Mouse (Mus musculus) forebrain, embryonic 13.5 days (tissue): Measurements from ENCODE around the gene Tacr3. TPM values are rescaled to one million over a fixed set of nuclear protein-coding genes. Genes with fewer than 3 reads are reported as not detected.
A peak's percentile ranks its signal among the peaks of the same experiment; 100 is the strongest.

ENCODE experiments used
- ATAC-seq: fragments of 200-750 bp; cut with Nextera tagmentation; 2 replicates; pipeline ENCODE4 v1.8.0; 2017
- H3K27ac ChIP-seq: fragments of 300-500 bp; sonication (generic); 2 replicates; pipeline ENCODE4 v1.5.1; 2015; ENCODE audit warnings: inconsistent platforms, mild to moderate bottlenecking, moderate library complexity
- H3K27me3 ChIP-seq: fragments of 300-500 bp; sonication (generic); 2 replicates; pipeline ENCODE4 v1.6.1; 2015; ENCODE audit warnings: mild to moderate bottlenecking, inconsistent platforms
- H3K36me3 ChIP-seq: fragments of 300-500 bp; sonication (generic); 2 replicates; pipeline ENCODE4 v1.6.1; 2015; ENCODE audit warnings: mild to moderate bottlenecking, inconsistent platforms; ENCODE audit not compliant: poor library complexity, severe bottlenecking
- H3K4me1 ChIP-seq: fragments of 300-500 bp; sonication (generic); 2 replicates; pipeline ENCODE4 v1.6.1; 2015; ENCODE audit warnings: inconsistent platforms
- H3K4me2 ChIP-seq: fragments of 300-500 bp; sonication (generic); 2 replicates; pipeline ENCODE4 v1.6.1; 2015; ENCODE audit warnings: inconsistent platforms, mild to moderate bottlenecking, moderate library complexity
- H3K4me3 ChIP-seq: fragments of 300-500 bp; sonication (generic); 2 replicates; pipeline ENCODE4 v1.5.1; 2015; ENCODE audit warnings: mild to moderate bottlenecking, inconsistent platforms
- H3K9ac ChIP-seq: fragments of 300-500 bp; sonication (generic); 2 replicates; pipeline ENCODE4 v1.6.1; 2015; ENCODE audit warnings: mild to moderate bottlenecking, inconsistent platforms
- H3K9me3 ChIP-seq: fragments of 300-500 bp; sonication (generic); replicated peaks from 2 replicates; pipeline ENCODE4 v1.6.1; 2016; ENCODE audit warnings: inconsistent platforms
- WGBS: fragments of 180-500 bp; shearing (Covaris S2); methylation state at CpG from one replicate; pipeline ENCODE4 v1.1.7; 2015; 5-methylcytosine and 5-hydroxymethylcytosine counted together
- polyA plus RNA-seq: library from polyadenylated mRNA; unstranded; fragments of >200 nt; fragmentation: Nextera tagmentation; extraction: Ambion mirVana; gene quantifications from 2 replicates; pipeline ENCODE4 v1.2.1, GENCODE M21; 2015

Tacr3 gene
- polyA plus RNA-seq, result 0.45 and 0.65 TPM in 2 replicates

GRCm38 (mm10) chr3:134828875-134829530 is at the start of gene Tacr3:
Gene Tacr3 (plus strand): TSS chr3:134829007.
- H3K27me3 ChIP-seq, result no peaks in the 10 kb centered on the region
- peak within 1 kb of the TSS; percentile 51 for H3K4me3 ChIP-seq
- H3K9me3 ChIP-seq, result no peaks in the 10 kb centered on the region
- no peaks in the 10 kb centered on the region for H3K36me3 ChIP-seq
- ATAC-seq, result peak; percentile 73
- H3K4me1 ChIP-seq, result peaks cover 10% of the 10 kb centered on the region
- peak within 1 kb of the TSS; percentile 90 for H3K4me2 ChIP-seq
- H3K9ac ChIP-seq, result peak within 1 kb of the TSS; percentile 60
- under 1% methylated on average over 36 of the region's 36 CpGs for WGBS
- no peak within 1 kb of the TSS for H3K27ac ChIP-seq

GRCm38 (mm10) chr3:134828492-134828874 is 324 bp upstream of the Tacr3 start:
- no peaks in the 10 kb centered on the region for H3K27me3 ChIP-seq
- 55% methylated on average over 6 of the region's 6 CpGs for WGBS
- H3K9me3 ChIP-seq, result no peaks in the 10 kb centered on the region
- peaks cover 10% of the 10 kb centered on the region for H3K4me1 ChIP-seq
- H3K4me3 ChIP-seq, result peak overlapping the region; percentile 51
- H3K4me2 ChIP-seq, result peak overlapping the region; percentile 90
- no peak overlapping the region for H3K27ac ChIP-seq
- ATAC-seq, result peak; percentile 5; the same call in 1 of the 2 replicates
- H3K36me3 ChIP-seq, result no peaks in the 10 kb centered on the region
- peak overlapping the region; percentile 60 for H3K9ac ChIP-seq

GRCm38 (mm10) chr3:134829531-134829921 is 719 bp downstream of the Tacr3 start:
- Histone ChIP-seq H3K27ac (no peak overlapping the region), H3K4me1 (peaks cover 10% of the 10 kb centered on the region), H3K9me3 (no peaks in the 10 kb centered on the region), H3K4me2 (peak overlapping the region; percentile 90), H3K27me3 (no peaks in the 10 kb centered on the region), H3K36me3 (no peaks in the 10 kb centered on the region), H3K9ac (peak overlapping the region; percentile 60; the same call in 1 of the 2 replicates), H3K4me3 (peak overlapping the region; percentile 51)
- WGBS, result 9% methylated on average over 13 of the region's 13 CpGs
- peak; percentile 46 for ATAC-seq

GRCm38 (mm10) chr3:134851342-134851741 is 22.5 kb downstream of the Tacr3 start:
- H3K36me3 ChIP-seq, result no peaks in the 10 kb centered on the region
- H3K9ac ChIP-seq, result no peak overlapping the region
- WGBS, result 20% methylated on average over 4 of the region's 4 CpGs
- H3K4me1 ChIP-seq, result no peaks in the 10 kb centered on the region
- no peaks in the 10 kb centered on the region for H3K27me3 ChIP-seq
- no peak overlapping the region for H3K27ac ChIP-seq
- no peak overlapping the region for H3K4me3 ChIP-seq
- peak; percentile 67; the same call in 1 of the 2 replicates for ATAC-seq
- H3K9me3 ChIP-seq, result no peaks in the 10 kb centered on the region
- no peak overlapping the region for H3K4me2 ChIP-seq

GRCm38 (mm10) chr3:134877701-134878100 is 48.9 kb downstream of the Tacr3 start:
- Histone ChIP-seq H3K36me3 (no peaks in the 10 kb centered on the region), H3K4me2 (no peak overlapping the region), H3K4me1 (no peaks in the 10 kb centered on the region), H3K27me3 (no peaks in the 10 kb centered on the region), H3K9ac (no peak overlapping the region), H3K27ac (no peak overlapping the region), H3K9me3 (no peaks in the 10 kb centered on the region), H3K4me3 (no peak overlapping the region)
- ATAC-seq, result no peak
- WGBS, result 94% methylated on average over 1 of the region's 1 CpGs

GRCm38 (mm10) chr3:134895831-134896230 is 67.0 kb downstream of the Tacr3 start:
- no peaks in the 10 kb centered on the region for H3K9me3 ChIP-seq
- 80% methylated on average over 2 of the region's 2 CpGs for WGBS
- H3K4me2 ChIP-seq, result no peak overlapping the region
- H3K9ac ChIP-seq, result no peak overlapping the region
- no peaks in the 10 kb centered on the region for H3K36me3 ChIP-seq
- no peak overlapping the region for H3K27ac ChIP-seq
- no peak for ATAC-seq
- no peaks in the 10 kb centered on the region for H3K4me1 ChIP-seq
- no peak overlapping the region for H3K4me3 ChIP-seq
- H3K27me3 ChIP-seq, result no peaks in the 10 kb centered on the region

- H3K27ac ChIP-seq, result no peak overlapping the region
- no peak overlapping the region for H3K4me2 ChIP-seq
- WGBS, result 81% methylated on average over 3 of the region's 3 CpGs
- ATAC-seq, result no peak
- H3K4me1 ChIP-seq, result no peaks in the 10 kb centered on the region
- no peaks in the 10 kb centered on the region for H3K9me3 ChIP-seq
- H3K36me3 ChIP-seq, result no peaks in the 10 kb centered on the region
- no peaks in the 10 kb centered on the region for H3K27me3 ChIP-seq
- no peak overlapping the region for H3K9ac ChIP-seq
- H3K4me3 ChIP-seq, result no peak overlapping the region
Measured at GRCm38 (mm10) chr3:134908890-134909289, 80.1 kb downstream of the Tacr3 start.

GRCm38 (mm10) chr3:134934703-134935102 is 105.9 kb downstream of the Tacr3 start:
- no peaks in the 10 kb centered on the region for H3K9me3 ChIP-seq
- H3K27ac ChIP-seq, result no peak overlapping the region
- no peak overlapping the region for H3K4me3 ChIP-seq
- no peaks in the 10 kb centered on the region; the same call in 1 of the 2 replicates for H3K4me1 ChIP-seq
- H3K27me3 ChIP-seq, result no peaks in the 10 kb centered on the region
- no peak overlapping the region for H3K9ac ChIP-seq
- H3K4me2 ChIP-seq, result no peak overlapping the region
- no peaks in the 10 kb centered on the region for H3K36me3 ChIP-seq
- WGBS, result 65% methylated on average over 1 of the region's 1 CpGs
- no peak for ATAC-seq

GRCm38 (mm10) chr3:134935461-134935860 is 106.7 kb downstream of the Tacr3 start:
- peak; percentile 50; the same call in 1 of the 2 replicates for ATAC-seq
- no peak overlapping the region for H3K4me3 ChIP-seq
- H3K9ac ChIP-seq, result no peak overlapping the region
- H3K4me2 ChIP-seq, result no peak overlapping the region
- WGBS, result 61% methylated on average over 4 of the region's 4 CpGs
- H3K9me3 ChIP-seq, result no peaks in the 10 kb centered on the region
- no peak overlapping the region for H3K27ac ChIP-seq
- H3K36me3 ChIP-seq, result no peaks in the 10 kb centered on the region
- no peaks in the 10 kb centered on the region; the same call in 1 of the 2 replicates for H3K4me1 ChIP-seq
- no peaks in the 10 kb centered on the region for H3K27me3 ChIP-seq

GRCm38 (mm10) chr3:134963461-134963860 is 134.7 kb downstream of the Tacr3 start:
- ATAC-seq, result no peak
- WGBS, result 48% methylated on average over 6 of the region's 6 CpGs

GRCm38 (mm10) chr3:134978902-134979301 is 150.1 kb downstream of the Tacr3 start:
- no peaks in the 10 kb centered on the region for H3K36me3 ChIP-seq
- no peak overlapping the region for H3K27ac ChIP-seq

More at GRCm38 (mm10) chr3:134963461-134963860, 134.7 kb downstream of the Tacr3 start:
- no peaks in the 10 kb centered on the region for H3K27me3 ChIP-seq
- no peaks in the 10 kb centered on the region for H3K9me3 ChIP-seq
- no peaks in the 10 kb centered on the region for H3K36me3 ChIP-seq
- H3K27ac ChIP-seq, result no peak overlapping the region
- no peak overlapping the region for H3K4me3 ChIP-seq
- no peaks in the 10 kb centered on the region for H3K4me1 ChIP-seq
- no peak overlapping the region for H3K4me2 ChIP-seq
- no peak overlapping the region for H3K9ac ChIP-seq

GRCm38 (mm10) chr3:134980140-134980539 is 151.3 kb downstream of the Tacr3 start:
- no peak overlapping the region for H3K4me2 ChIP-seq
- no peak overlapping the region for H3K4me3 ChIP-seq
- H3K36me3 ChIP-seq, result no peaks in the 10 kb centered on the region
- H3K9me3 ChIP-seq, result no peaks in the 10 kb centered on the region
- no peak for ATAC-seq
- H3K27me3 ChIP-seq, result no peaks in the 10 kb centered on the region
- no peak overlapping the region for H3K27ac ChIP-seq
- no peaks in the 10 kb centered on the region for H3K4me1 ChIP-seq
- WGBS, result 55% methylated on average over 3 of the region's 3 CpGs
- no peak overlapping the region for H3K9ac ChIP-seq

More at GRCm38 (mm10) chr3:134978902-134979301, 150.1 kb downstream of the Tacr3 start:
- no peak overlapping the region for H3K4me3 ChIP-seq
- H3K4me2 ChIP-seq, result no peak overlapping the region
- no peaks in the 10 kb centered on the region for H3K27me3 ChIP-seq
- WGBS, result 19% methylated on average over 3 of the region's 3 CpGs
- H3K4me1 ChIP-seq, result no peaks in the 10 kb centered on the region
- no peaks in the 10 kb centered on the region for H3K9me3 ChIP-seq
- no peak overlapping the region for H3K9ac ChIP-seq
- no peak for ATAC-seq
